Mouse (Mus musculus): ENCODE measurements at regions not wholly inside any gene's neighbourhood (a gene's known extent, or its start where the extent isn't known, plus 50 kb on each side); places are given as distances from the start of the nearest gene placed in this dataset.

GRCm38 (mm10) chr9:100252409-100252808, 234.2 kb downstream of the Il20rb start:
- no peak for DNase-seq (ENCODE audit: low spot score in 2 of 2)
